Mouse (Mus musculus): Measurements from ENCODE around the gene Higd1a.

GRCm38 (mm10) chr9:121833825-121834224 is 24.3 kb downstream of the Higd1a start:
- no peak for TF ChIP-seq CTCF (IDR thresholded peaks at IDR 0.05; ENCODE audit: insufficient read depth, low read depth, low read length)
- TF ChIP-seq POLR2A (IDR thresholded peaks at IDR 0.05; ENCODE audit: insufficient read depth, low read depth, low read length) = no peak
